Mouse (Mus musculus) forebrain, embryonic 13.5 days (tissue): ENCODE measurements around the gene Klhl3. TPM values are rescaled to one million over a fixed set of nuclear protein-coding genes. Genes with fewer than 3 reads are reported as not detected.

Source experiments
- ATAC-seq: fragments of 200-750 bp; cut with Nextera tagmentation; 2 replicates; pipeline ENCODE4 v1.8.0; 2017
- H3K27ac ChIP-seq: fragments of 300-500 bp; sonication (generic); 2 replicates; pipeline ENCODE4 v1.5.1; 2015; ENCODE audit warnings: inconsistent platforms, mild to moderate bottlenecking, moderate library complexity
- H3K27me3 ChIP-seq: fragments of 300-500 bp; sonication (generic); 2 replicates; pipeline ENCODE4 v1.6.1; 2015; ENCODE audit warnings: mild to moderate bottlenecking, inconsistent platforms
- H3K36me3 ChIP-seq: fragments of 300-500 bp; sonication (generic); 2 replicates; pipeline ENCODE4 v1.6.1; 2015; ENCODE audit warnings: mild to moderate bottlenecking, inconsistent platforms; ENCODE audit not compliant: poor library complexity, severe bottlenecking
- H3K4me1 ChIP-seq: fragments of 300-500 bp; sonication (generic); 2 replicates; pipeline ENCODE4 v1.6.1; 2015; ENCODE audit warnings: inconsistent platforms
- H3K4me2 ChIP-seq: fragments of 300-500 bp; sonication (generic); 2 replicates; pipeline ENCODE4 v1.6.1; 2015; ENCODE audit warnings: inconsistent platforms, mild to moderate bottlenecking, moderate library complexity
- H3K4me3 ChIP-seq: fragments of 300-500 bp; sonication (generic); 2 replicates; pipeline ENCODE4 v1.5.1; 2015; ENCODE audit warnings: mild to moderate bottlenecking, inconsistent platforms
- H3K9ac ChIP-seq: fragments of 300-500 bp; sonication (generic); 2 replicates; pipeline ENCODE4 v1.6.1; 2015; ENCODE audit warnings: mild to moderate bottlenecking, inconsistent platforms
- H3K9me3 ChIP-seq: fragments of 300-500 bp; sonication (generic); replicated peaks from 2 replicates; pipeline ENCODE4 v1.6.1; 2016; ENCODE audit warnings: inconsistent platforms
- WGBS: fragments of 180-500 bp; shearing (Covaris S2); methylation state at CpG from one replicate; pipeline ENCODE4 v1.1.7; 2015; 5-methylcytosine and 5-hydroxymethylcytosine counted together
- polyA plus RNA-seq: library from polyadenylated mRNA; unstranded; fragments of >200 nt; fragmentation: Nextera tagmentation; extraction: Ambion mirVana; gene quantifications from 2 replicates; pipeline ENCODE4 v1.2.1, GENCODE M21; 2015

Gene Klhl3
- polyA plus RNA-seq, 1 experiment from 2014 or later, result 5.6 TPM

DNA sequence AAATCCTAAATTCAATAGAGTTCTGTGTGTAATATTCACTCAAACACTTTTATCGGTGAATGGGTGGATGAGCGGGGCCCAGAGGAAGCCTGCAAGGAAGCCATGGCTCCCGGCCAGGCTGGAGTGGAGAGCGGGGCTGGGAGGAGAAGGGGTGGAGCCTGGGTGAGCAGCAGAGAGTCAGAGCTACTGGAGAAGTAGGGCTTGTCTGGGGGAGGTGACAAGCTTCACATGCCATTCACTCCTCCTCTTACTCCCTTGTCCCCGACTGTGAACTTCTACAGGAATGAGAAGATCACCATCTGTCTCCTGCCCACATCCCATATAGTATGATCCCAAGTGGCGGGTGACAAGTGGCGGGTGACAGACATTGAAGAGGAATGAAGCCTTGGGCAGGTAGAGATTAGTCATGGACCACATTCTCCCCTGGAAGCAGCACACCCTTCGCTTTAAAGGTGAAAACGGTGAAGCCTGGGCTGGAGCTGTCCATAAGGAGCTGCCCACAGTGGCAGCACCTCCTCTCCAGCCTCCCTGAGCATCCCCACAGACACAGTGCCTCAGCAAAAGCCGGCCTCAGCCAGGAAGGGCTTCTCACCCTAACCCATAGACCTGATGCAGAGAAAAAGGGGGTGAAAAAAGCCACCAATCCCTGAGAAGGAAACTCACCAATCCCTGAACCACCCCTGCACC lies 77.8 kb downstream of the Klhl3 start:
- no peaks in the 10 kb centered on the region for H3K36me3 ChIP-seq
- no peaks in the 10 kb centered on the region for H3K9me3 ChIP-seq
- no peak overlapping the region for H3K4me2 ChIP-seq
- no peak for ATAC-seq
- WGBS, result 66% methylated on average over 10 of the region's 10 CpGs
- H3K27ac ChIP-seq, result no peak overlapping the region
- H3K4me3 ChIP-seq, result no peak overlapping the region
- no peak overlapping the region for H3K9ac ChIP-seq
- no peaks in the 10 kb centered on the region for H3K27me3 ChIP-seq
- H3K4me1 ChIP-seq, result no peaks in the 10 kb centered on the region; the same call in 1 of the 2 replicates

DNA sequence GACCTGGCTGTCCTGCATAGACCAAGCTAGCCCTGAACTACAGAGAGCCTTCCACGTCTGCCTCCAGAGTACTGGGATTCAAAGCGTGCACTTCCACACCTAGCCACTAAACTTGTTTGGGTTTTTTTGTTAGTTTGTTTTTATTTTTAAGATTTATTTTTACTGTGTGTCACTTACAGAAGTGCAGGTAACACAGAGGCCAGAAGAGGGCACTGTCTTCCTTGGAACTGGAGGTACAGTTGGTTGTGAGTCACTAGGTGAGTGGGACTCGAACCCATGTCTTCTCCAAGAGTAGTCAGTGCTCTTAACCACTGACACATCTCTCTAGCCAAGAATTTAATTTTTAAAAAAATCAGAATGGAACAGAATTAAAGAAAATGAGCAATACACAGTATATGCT lies 78.4 kb downstream of the Klhl3 start:
- 95% methylated on average over 3 of the region's 3 CpGs for WGBS
- H3K9me3 ChIP-seq, result no peaks in the 10 kb centered on the region
- no peak overlapping the region for H3K9ac ChIP-seq
- H3K27ac ChIP-seq, result no peak overlapping the region
- no peak overlapping the region for H3K4me3 ChIP-seq
- ATAC-seq, result no peak
- H3K27me3 ChIP-seq, result no peaks in the 10 kb centered on the region
- H3K4me2 ChIP-seq, result no peak overlapping the region
- H3K4me1 ChIP-seq, result no peaks in the 10 kb centered on the region; the same call in 1 of the 2 replicates
- 0 out of 2 replicates have a peak, but pooled peaks cover 3% of the 10 kb centered on the region for H3K36me3 ChIP-seq

DNA sequence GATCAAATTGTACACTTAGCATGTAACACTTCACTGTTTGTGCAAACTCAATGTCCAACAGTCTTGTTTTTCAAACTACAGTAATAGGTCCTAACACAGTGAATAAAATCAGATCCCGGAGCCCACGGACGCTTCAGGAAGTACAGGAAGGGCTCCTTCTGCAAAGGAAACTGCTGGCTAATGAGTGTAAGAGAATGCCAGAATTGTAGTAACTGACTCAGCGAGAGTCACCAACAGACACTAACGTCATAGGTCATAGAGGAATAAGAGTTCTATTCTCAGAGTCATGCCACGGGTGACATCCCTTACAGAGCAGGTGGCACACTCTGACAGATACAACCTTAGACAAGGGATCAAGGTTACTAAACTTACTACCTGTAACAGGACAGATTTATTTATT lies 78.9 kb downstream of the Klhl3 start:
- H3K27ac ChIP-seq, result no peak overlapping the region
- WGBS, result 93% methylated on average over 6 of the region's 6 CpGs
- no peak for ATAC-seq

DNA sequence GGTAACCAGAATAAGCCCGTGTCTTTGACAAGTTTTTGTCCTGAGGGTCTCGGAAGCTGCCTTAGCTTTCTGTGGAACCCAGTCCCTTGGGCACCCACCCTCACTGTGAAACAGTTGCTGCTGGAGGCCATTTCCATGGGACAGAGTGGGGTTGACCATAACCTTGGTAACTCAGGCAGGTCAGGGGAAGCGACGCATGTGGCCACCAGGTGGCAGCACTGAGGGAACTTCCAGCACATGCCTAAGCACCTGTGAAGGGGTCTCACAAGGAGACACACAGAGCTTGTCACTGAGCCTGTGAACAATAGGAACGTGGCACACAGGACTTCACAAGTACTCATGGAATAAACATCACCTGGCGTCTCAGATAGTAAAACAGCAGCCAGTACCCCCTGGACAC lies 81.6 kb downstream of the Klhl3 start:
- Histone ChIP-seq H3K27ac (no peak overlapping the region), H3K27me3 (no peaks in the 10 kb centered on the region), H3K4me1 (no peaks in the 10 kb centered on the region; the same call in 1 of the 2 replicates), H3K4me3 (no peak overlapping the region), H3K9me3 (no peaks in the 10 kb centered on the region), H3K9ac (no peak overlapping the region), H3K4me2 (no peak overlapping the region), H3K36me3 (0 out of 2 replicates have a peak, but pooled peaks cover 3% of the 10 kb centered on the region)
- ATAC-seq, result peak; percentile 41; the same call in 1 of the 2 replicates
- 48% methylated on average over 6 of the region's 6 CpGs for WGBS

More for the DNA sequence above, 78.9 kb downstream of the Klhl3 start:
- Histone ChIP-seq H3K4me1 (no peaks in the 10 kb centered on the region; the same call in 1 of the 2 replicates), H3K36me3 (0 out of 2 replicates have a peak, but pooled peaks cover 3% of the 10 kb centered on the region), H3K4me3 (no peak overlapping the region), H3K4me2 (no peak overlapping the region), H3K27me3 (no peaks in the 10 kb centered on the region), H3K9ac (no peak overlapping the region), H3K9me3 (no peaks in the 10 kb centered on the region)

DNA sequence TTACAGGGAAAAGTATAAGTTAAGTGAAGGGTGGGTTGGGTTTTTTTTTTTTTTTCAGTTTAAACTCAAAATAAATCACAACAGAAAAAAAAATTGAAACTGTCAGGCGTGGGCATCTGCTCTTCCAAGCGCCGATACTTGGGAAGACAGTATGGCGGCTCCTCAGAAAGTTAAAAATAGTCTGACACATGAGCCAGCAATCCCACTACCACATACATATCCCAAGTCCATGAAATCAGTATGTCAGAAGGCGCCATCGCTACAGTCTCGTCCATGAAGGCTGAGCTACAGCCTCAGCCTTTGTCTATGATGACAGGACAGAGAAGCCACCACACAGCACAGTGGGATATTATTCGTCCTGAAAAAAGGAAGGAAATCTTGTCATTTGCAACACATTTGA lies 86.3 kb downstream of the Klhl3 start:
- 80% methylated on average over 8 of the region's 8 CpGs for WGBS
- ATAC-seq, result no peak

DNA sequence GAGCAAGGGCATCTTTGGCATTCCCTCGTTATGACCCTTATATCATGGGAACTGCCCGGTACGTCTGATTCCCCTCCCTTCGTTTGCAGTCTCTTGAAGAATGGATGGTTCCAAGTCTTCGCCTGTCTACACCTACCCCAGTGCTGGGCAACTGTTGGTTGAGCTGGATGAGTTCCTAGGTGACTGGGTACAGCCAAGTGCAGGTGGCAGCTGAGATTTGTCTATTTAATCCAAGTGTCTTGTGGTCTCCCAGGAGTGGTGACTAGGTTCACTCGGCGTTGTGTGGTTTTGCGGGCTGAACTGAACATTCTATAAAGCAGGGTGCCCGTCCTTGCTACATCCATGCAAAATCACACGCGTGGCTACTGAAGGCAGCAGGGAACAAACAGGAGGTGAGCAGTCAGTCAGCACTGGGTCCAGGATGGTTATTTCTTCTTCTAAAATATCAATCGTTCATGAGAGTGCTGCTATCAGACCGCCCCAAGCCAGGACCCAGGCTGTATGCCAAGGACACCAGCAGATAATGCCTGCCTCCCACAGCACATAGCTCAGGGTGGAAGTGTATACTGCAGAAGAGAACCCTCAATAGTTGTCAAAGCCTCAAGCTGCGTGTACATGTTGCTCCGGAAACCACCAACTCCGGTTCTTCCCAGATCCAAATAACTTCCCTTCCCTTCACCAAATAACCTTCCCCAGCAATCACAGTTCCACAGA lies 87.5 kb downstream of the Klhl3 start:
- no peak for ATAC-seq
- 93% methylated on average over 16 of the region's 16 CpGs for WGBS
- Histone ChIP-seq H3K4me3 (no peak overlapping the region), H3K4me2 (no peak overlapping the region), H3K9me3 (no peaks in the 10 kb centered on the region), H3K36me3 (0 out of 2 replicates have a peak, but pooled peaks cover 3% of the 10 kb centered on the region), H3K4me1 (peaks cover 13% of the 10 kb centered on the region), H3K27me3 (no peaks in the 10 kb centered on the region), H3K9ac (no peak overlapping the region), H3K27ac (no peak overlapping the region)

More for the DNA sequence above, 86.3 kb downstream of the Klhl3 start:
- Histone ChIP-seq H3K27ac (no peak overlapping the region), H3K4me2 (no peak overlapping the region), H3K27me3 (no peaks in the 10 kb centered on the region), H3K9ac (no peak overlapping the region), H3K9me3 (no peaks in the 10 kb centered on the region), H3K4me1 (peaks cover 13% of the 10 kb centered on the region), H3K36me3 (0 out of 2 replicates have a peak, but pooled peaks cover 3% of the 10 kb centered on the region), H3K4me3 (no peak overlapping the region)

DNA sequence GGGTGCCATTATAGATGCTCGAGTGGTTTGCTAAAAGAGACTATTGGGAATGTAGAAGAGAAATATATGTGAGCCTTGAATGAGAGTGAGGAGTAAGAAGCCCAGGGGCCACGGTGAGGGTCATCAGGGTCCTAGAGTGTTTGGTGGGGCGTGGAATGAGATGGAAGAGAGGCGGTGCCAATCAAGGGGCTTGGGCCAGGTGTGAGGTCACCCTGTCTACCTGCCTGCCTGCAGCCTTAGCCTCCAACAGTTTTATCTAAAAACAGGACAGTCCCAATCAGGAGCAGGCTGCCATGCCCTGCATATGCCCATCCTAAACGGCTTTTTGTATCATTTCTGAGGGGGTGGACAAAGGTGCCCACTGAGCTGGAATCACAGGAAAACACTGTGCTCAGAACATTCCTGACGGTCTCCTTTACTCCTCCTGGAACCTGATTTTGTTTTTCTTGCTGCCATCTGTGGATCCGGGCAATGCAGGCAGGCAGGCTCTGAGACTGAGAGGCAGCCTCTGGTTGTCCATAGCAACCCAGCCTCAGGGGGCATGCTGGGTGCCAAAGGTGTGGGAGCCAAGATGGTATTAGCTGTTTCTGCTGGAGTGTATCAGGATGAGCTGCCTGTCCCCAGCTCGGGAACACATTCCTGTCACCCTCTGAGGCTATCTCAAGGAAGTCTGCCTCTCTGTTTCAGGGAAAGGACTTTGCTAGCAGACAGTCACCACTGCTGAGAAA lies 89.5 kb downstream of the Klhl3 start:
- 70% methylated on average over 8 of the region's 8 CpGs for WGBS

DNA sequence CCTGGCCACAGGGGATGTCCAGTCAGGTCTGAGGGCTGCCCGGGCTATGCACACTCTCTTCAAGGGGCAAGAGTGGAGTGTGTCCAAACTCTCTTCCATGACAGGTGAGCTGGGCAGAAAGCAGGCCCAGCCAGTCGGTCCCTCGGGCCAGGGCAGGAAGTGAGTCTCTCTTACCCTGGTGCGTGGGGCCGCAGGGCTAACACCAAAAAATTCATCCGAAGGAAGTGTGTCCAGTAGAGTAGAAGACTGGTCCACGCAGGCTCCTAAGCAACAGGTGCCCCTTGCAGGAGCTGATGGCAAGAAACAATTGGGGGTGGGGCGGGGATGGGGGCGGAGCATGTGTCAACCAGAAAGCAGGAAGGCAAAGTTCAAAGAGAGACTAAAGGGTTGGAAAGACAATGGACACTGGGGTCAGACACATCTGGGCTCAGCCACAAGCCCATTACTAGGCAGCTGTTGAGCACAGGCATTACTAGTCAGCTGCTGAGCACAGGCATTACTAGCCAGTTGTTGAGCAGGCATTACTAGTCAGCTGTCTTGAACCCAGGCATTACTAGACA lies 90.3 kb downstream of the Klhl3 start:
- WGBS, result 84% methylated on average over 9 of the region's 9 CpGs
- Histone ChIP-seq H3K36me3 (peaks cover 8% of the 10 kb centered on the region), H3K9me3 (no peaks in the 10 kb centered on the region), H3K27ac (no peak overlapping the region), H3K27me3 (no peaks in the 10 kb centered on the region), H3K4me2 (no peak overlapping the region), H3K4me1 (peaks cover 13% of the 10 kb centered on the region), H3K4me3 (no peak overlapping the region), H3K9ac (no peak overlapping the region)
- ATAC-seq, result no peak

More for the DNA sequence above, 89.5 kb downstream of the Klhl3 start:
- Histone ChIP-seq H3K27me3 (no peaks in the 10 kb centered on the region), H3K27ac (no peak overlapping the region), H3K4me2 (no peak overlapping the region), H3K4me3 (no peak overlapping the region), H3K9me3 (no peaks in the 10 kb centered on the region), H3K36me3 (0 out of 2 replicates have a peak, but pooled peaks cover under 1% of the 10 kb centered on the region), H3K9ac (0 out of 2 replicates have a peak overlapping the region, but pooled peaks have one; percentile 38), H3K4me1 (peaks cover 13% of the 10 kb centered on the region)
- peak; percentile 62 for ATAC-seq

DNA sequence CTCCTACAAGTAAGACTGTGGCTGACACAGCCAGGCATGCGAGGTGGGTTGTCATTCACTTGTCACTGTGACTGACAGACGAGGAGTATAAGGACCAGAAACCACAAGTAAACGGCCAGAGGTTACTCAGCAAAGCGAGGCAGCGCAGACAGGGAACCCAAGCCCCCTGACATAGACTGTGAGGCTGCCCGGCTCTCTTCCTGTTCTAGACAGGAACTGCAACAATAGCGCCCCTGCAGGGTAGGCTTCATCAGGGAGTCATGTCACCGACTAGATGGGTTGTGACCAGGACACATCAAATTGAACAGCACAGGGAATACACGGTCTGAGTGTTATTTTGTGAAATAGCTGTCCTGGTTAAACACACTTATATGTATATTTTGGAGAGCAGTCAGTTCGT lies 93.0 kb downstream of the Klhl3 start:
- Histone ChIP-seq H3K9me3 (no peaks in the 10 kb centered on the region), H3K4me2 (no peak overlapping the region), H3K36me3 (peaks cover 9% of the 10 kb centered on the region), H3K9ac (no peak overlapping the region), H3K27ac (no peak overlapping the region), H3K27me3 (no peaks in the 10 kb centered on the region), H3K4me1 (peaks cover 13% of the 10 kb centered on the region), H3K4me3 (no peak overlapping the region)
- 79% methylated on average over 10 of the region's 10 CpGs for WGBS
- ATAC-seq, result no peak

DNA sequence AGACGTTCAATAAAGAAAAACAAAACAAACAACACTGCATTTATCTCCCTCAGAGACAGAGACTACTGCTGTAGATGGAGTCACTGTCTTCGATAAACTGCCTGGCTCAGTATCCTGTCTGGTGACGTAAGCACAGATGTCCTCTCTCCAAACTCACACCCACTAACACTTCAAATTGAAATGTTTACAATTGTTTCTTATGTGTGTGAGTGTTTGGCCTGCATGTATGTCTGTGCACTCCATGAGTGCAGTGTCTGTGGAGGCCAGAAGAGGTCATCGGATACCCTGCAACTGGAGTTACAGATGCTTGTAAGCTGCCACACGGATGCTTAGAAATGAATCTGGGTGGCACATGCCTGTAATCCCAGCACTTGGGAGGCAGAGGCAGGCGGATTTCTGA lies 96.1 kb downstream of the Klhl3 start:
- Histone ChIP-seq H3K4me2 (no peak overlapping the region), H3K36me3 (peaks cover 9% of the 10 kb centered on the region), H3K27ac (no peak overlapping the region), H3K9me3 (no peaks in the 10 kb centered on the region), H3K4me3 (no peak overlapping the region), H3K9ac (no peak overlapping the region), H3K27me3 (no peaks in the 10 kb centered on the region), H3K4me1 (no peaks in the 10 kb centered on the region)
- no peak for ATAC-seq
- WGBS, result 80% methylated on average over 6 of the region's 6 CpGs

DNA sequence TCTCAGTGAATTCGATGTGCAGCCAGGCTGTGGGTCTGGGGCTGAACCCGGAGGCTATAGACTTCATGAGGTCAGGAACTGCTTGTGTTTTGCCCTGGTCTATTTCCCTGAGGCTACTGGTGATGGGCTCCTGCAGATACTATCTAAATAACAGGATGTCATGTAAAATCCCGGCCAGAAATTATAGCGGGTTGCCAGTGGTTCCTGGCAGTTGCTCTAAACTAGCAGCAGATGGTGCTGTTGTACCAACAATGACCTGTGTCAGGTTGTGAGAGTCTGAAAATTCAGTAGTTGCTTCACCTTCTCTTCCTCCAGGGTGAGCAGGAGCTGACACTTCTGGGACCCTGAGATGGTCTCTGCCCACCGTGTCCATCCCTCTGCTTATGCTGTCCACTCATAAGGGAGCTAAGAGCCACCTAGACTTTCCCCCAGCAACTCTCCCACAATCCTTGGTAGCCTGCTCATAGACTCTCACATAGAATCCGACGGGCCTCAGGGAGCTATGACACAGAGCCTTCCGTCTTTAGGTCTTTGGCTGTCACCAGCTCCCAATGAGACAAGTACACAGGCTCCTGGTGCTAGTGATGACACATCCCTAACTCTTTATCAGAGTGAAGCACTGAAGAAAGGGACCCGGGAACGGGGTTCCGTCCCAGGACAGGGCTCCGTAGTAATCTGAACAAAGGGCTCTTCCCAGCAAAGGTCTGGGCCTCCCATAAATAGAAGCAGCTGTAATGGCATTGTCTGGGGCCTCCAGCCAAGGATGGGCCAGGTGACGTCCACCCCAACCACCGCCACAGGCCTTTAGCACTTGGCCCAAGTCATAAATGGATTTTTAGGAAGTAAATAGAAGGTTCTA lies 101.1 kb downstream of the Klhl3 start:
- Histone ChIP-seq H3K9ac (no peak overlapping the region), H3K4me3 (no peak overlapping the region), H3K9me3 (no peaks in the 10 kb centered on the region), H3K4me1 (no peaks in the 10 kb centered on the region), H3K36me3 (no peaks in the 10 kb centered on the region), H3K27me3 (no peaks in the 10 kb centered on the region), H3K4me2 (no peak overlapping the region), H3K27ac (no peak overlapping the region)
- peak; percentile 70 for ATAC-seq
- 64% methylated on average over 14 of the region's 14 CpGs for WGBS
